Mouse (Mus musculus) kidney, adult 2 months (tissue): ENCODE measurements around the gene Zfp40.

ENCODE experiments used
- CTCF ChIP-seq: fragments of 200-500 bp; conservative IDR thresholded peaks from 2 replicates; pipeline ENCODE4 v1.5.1; 2011; ENCODE audit warnings: low read depth, mild to moderate bottlenecking, control low read depth, low read length, moderate library complexity, mixed read lengths; ENCODE audit not compliant: insufficient read depth, insufficient read length
- POLR2A ChIP-seq: fragments of 200-500 bp; IDR thresholded peaks from one replicate; pipeline ENCODE4 v1.6.1; 2011; ENCODE audit warnings: low read depth, low read length, control low read depth

GRCm38 (mm10) chr17:23193441-23193840 lies 389 bp upstream of the Zfp40 start:
- TF ChIP-seq POLR2A = no peak
- TF ChIP-seq CTCF = no peak
